Mouse (Mus musculus) neural tube, embryonic 13.5 days (tissue): ENCODE data around the gene Timm8a1. TPM values are rescaled to one million over a fixed set of nuclear protein-coding genes. Genes with fewer than 3 reads are reported as not detected.

ENCODE experiments used
- ATAC-seq: fragments of 200-750 bp; cut with Nextera tagmentation; 2 replicates; pipeline ENCODE4 v1.8.0; 2017; ENCODE audit warnings: low read depth, mild to moderate bottlenecking, moderate TSS enrichment, moderate library complexity
- H3K27ac ChIP-seq: fragments of 300-500 bp; sonication (generic); replicated peaks from 2 replicates; pipeline ENCODE4 v1.5.1; 2015; ENCODE audit warnings: moderate library complexity, mild to moderate bottlenecking, inconsistent platforms
- H3K27me3 ChIP-seq: fragments of 300-500 bp; sonication (generic); 2 replicates; pipeline ENCODE4 v1.6.1; 2015; ENCODE audit warnings: mild to moderate bottlenecking, inconsistent platforms
- H3K36me3 ChIP-seq: fragments of 300-500 bp; sonication (generic); 2 replicates; pipeline ENCODE4 v1.6.1; 2015; ENCODE audit warnings: mild to moderate bottlenecking, inconsistent platforms
- H3K4me1 ChIP-seq: fragments of 300-500 bp; sonication (generic); replicated peaks from 2 replicates; pipeline ENCODE4 v1.6.1; 2015; ENCODE audit warnings: inconsistent platforms
- H3K4me2 ChIP-seq: fragments of 300-500 bp; sonication (generic); 2 replicates; pipeline ENCODE4 v1.6.1; 2015; ENCODE audit warnings: inconsistent platforms, mild to moderate bottlenecking, moderate library complexity
- H3K4me3 ChIP-seq: fragments of 300-500 bp; sonication (generic); 2 replicates; pipeline ENCODE4 v1.5.1; 2015; ENCODE audit warnings: mild to moderate bottlenecking, inconsistent platforms
- H3K9ac ChIP-seq: fragments of 300-500 bp; sonication (generic); 2 replicates; pipeline ENCODE4 v1.6.1; 2015; ENCODE audit warnings: moderate library complexity, mild to moderate bottlenecking, inconsistent platforms
- H3K9me3 ChIP-seq: fragments of 300-500 bp; sonication (generic); 2 replicates; pipeline ENCODE4 v1.6.1; 2016; ENCODE audit warnings: inconsistent platforms
- WGBS: fragments of 180-500 bp; shearing (Covaris S2); methylation state at CpG from one replicate; pipeline ENCODE4 v1.1.7; 2015; 5-methylcytosine and 5-hydroxymethylcytosine counted together
- polyA plus RNA-seq: library from polyadenylated mRNA; unstranded; fragments of >200 nt; fragmentation: Nextera tagmentation; extraction: Ambion mirVana; gene quantifications from 2 replicates; pipeline ENCODE4 v1.2.1, GENCODE M21; 2015

Timm8a1 gene
- polyA plus RNA-seq: 48.6 and 51.6 TPM in 2 replicates

DNA sequence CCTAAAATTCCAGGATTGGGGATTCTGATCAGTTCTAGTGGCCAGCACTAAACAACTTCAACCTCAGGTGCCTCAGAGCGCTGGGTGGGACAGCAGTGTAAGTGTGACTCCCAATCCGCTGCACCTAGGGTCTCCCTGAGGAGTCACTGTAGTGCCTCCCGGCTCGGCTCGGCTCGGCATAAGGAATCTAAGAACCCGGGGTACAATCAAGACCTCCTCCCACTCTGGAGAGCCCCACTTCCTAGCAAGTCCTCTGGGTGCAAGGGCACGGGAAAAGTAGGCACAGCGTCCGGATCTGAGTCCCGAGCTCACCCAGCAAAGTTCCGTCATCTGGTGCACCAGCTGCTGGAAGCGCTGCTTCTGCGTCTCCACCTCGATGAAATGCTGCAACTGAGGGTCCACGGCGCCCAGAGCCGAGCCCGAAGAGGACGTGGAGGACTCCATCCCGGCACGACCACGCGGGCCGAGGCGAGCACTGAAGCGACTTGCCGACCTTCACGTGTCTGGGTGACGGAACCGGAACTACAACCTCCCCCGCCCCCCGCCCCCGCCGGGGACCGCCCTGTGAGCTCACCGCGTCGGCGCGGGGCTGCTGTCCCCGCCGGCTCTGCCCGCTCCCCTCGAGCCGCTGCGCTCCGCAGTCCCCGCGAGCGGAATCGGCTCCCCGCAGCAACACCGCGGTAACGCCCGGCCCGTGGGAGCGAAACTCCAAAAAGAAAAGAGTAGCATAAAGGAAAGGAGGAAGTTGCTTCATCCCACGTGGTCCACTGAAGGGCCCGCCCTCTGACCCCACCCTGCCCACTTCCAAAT is at the start of gene Timm8a1:
Gene Timm8a1, minus strand, starts transcription at position 721 of the 810 bp plus-strand sequence.
- Histone ChIP-seq H3K4me3 (peak within 1 kb of the TSS; percentile 50), H3K4me2 (peak within 1 kb of the TSS; percentile 67), H3K27ac (0 out of 2 replicates have a peak within 1 kb of the TSS, but pooled peaks have one; percentile 54), H3K27me3 (no peaks in the 10 kb centered on the region), H3K9me3 (no peaks in the 10 kb centered on the region), H3K4me1 (no peaks in the 10 kb centered on the region; the same call in 1 of the 2 replicates), H3K9ac (peak within 1 kb of the TSS; percentile 70), H3K36me3 (no peaks in the 10 kb centered on the region)
- ATAC-seq: peak; percentile 92
- WGBS: 20% methylated on average over 43 of the region's 61 CpGs

DNA sequence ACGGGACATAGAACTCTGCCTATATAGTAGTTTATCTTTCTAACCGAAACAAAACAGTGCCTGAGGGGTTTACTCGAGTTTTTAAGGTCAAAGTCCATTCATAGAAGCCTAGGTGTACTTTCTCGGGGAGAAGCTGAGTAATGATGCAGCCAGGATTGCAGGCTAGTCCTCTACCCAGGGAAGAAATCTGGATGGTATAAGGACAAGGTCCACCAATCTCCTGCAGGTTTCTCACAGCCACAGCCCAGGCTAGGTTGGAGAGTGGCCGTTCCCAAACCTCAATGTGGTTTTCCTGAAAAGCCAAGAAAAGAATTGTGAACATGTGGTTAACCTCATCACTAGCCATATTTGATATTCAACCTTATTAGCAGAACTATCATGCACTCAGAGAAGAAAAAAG is 48.2 kb upstream of the Timm8a1 start:
- Histone ChIP-seq H3K27me3 (no peaks in the 10 kb centered on the region), H3K4me3 (no peak overlapping the region), H3K4me2 (no peak overlapping the region), H3K36me3 (peaks cover 11% of the 10 kb centered on the region; the same call in 1 of the 2 replicates), H3K9me3 (no peaks in the 10 kb centered on the region), H3K9ac (no peak overlapping the region), H3K4me1 (peaks cover 11% of the 10 kb centered on the region), H3K27ac (no peak overlapping the region)
- WGBS: 65% methylated on average over 5 of the region's 5 CpGs
- ATAC-seq: no peak

DNA sequence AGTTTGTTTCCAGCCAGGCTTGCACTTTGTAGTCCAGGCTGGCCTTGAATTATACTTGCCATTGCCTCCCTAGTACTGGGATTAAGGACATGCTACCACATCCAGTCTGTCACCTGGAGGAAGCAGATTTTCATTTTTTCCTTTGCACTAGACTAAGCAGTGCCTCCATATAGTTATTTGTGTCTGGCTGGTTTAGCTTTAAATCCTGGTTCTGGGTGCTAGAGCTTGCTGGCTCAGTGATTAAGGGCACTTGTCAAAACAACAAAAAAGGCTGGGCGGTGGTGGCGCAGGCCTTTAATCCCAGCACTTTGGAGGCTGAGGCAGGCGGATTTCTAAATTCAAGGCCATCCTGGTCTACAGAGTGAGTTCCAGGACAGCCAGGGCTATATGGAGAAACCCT is 47.3 kb upstream of the Timm8a1 start:
- no peak overlapping the region for H3K27ac ChIP-seq
- H3K9me3 ChIP-seq: no peaks in the 10 kb centered on the region
- H3K4me3 ChIP-seq: no peak overlapping the region
- H3K4me1 ChIP-seq: peaks cover 16% of the 10 kb centered on the region
- no peaks in the 10 kb centered on the region for H3K27me3 ChIP-seq
- H3K4me2 ChIP-seq: no peak overlapping the region
- ATAC-seq: no peak
- 88% methylated on average over 3 of the region's 3 CpGs for WGBS
- H3K36me3 ChIP-seq: peaks cover 11% of the 10 kb centered on the region; the same call in 1 of the 2 replicates
- no peak overlapping the region for H3K9ac ChIP-seq

DNA sequence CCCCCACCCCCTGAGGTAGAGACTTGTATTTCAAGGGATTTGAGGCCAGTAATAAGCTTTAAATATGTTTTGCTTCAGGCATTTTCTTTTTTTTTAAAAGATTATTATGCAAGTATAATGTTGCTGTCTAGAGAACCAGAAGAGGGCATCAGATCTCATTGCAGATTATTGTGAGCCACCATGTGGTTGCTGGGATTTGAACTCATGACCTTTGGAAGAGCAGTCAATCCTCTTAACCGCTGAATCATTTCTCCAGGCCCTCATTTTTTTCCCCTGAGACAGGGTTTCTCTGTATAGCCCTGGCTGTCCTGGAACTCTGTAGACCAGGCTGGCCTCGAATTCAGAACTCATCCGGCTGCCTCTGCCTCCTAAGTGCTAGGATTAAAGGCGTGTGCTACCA is 46.6 kb upstream of the Timm8a1 start:
- H3K9me3 ChIP-seq: no peaks in the 10 kb centered on the region
- H3K4me3 ChIP-seq: no peak overlapping the region
- H3K36me3 ChIP-seq: peaks cover 11% of the 10 kb centered on the region; the same call in 1 of the 2 replicates
- no peak for ATAC-seq
- no peaks in the 10 kb centered on the region for H3K27me3 ChIP-seq
- H3K9ac ChIP-seq: no peak overlapping the region
- no peak overlapping the region for H3K27ac ChIP-seq
- WGBS: 84% methylated on average over 4 of the region's 4 CpGs
- H3K4me2 ChIP-seq: no peak overlapping the region
- peaks cover 16% of the 10 kb centered on the region for H3K4me1 ChIP-seq

DNA sequence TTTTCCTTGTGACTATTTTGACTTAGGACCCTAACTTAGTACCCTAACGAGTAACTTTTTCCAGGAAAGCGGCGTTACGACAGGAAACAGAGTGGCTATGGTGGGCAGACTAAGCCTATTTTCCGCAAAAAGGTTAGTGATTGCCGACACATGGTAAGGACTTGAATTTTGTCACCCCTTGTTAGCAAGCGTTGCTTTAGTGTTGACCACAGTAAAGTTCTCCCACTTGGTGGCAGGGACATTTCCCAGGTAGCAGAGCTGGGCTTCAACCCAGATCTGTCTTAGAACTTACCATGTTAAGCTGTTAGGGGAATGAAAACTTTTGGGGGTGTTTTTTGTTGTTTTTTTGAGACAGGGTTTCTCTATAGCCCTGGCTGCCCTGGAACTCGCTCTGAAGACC is 44.8 kb upstream of the Timm8a1 start:
- H3K27ac ChIP-seq: no peak overlapping the region
- peak overlapping the region; percentile 51 for H3K4me3 ChIP-seq
- ATAC-seq: no peak
- H3K36me3 ChIP-seq: peaks cover 11% of the 10 kb centered on the region; the same call in 1 of the 2 replicates
- H3K4me1 ChIP-seq: peaks cover 16% of the 10 kb centered on the region
- H3K4me2 ChIP-seq: peak overlapping the region; percentile 63
- peak overlapping the region; percentile 80 for H3K9ac ChIP-seq
- 43% methylated on average over 8 of the region's 8 CpGs for WGBS
- no peaks in the 10 kb centered on the region for H3K27me3 ChIP-seq
- no peaks in the 10 kb centered on the region for H3K9me3 ChIP-seq

DNA sequence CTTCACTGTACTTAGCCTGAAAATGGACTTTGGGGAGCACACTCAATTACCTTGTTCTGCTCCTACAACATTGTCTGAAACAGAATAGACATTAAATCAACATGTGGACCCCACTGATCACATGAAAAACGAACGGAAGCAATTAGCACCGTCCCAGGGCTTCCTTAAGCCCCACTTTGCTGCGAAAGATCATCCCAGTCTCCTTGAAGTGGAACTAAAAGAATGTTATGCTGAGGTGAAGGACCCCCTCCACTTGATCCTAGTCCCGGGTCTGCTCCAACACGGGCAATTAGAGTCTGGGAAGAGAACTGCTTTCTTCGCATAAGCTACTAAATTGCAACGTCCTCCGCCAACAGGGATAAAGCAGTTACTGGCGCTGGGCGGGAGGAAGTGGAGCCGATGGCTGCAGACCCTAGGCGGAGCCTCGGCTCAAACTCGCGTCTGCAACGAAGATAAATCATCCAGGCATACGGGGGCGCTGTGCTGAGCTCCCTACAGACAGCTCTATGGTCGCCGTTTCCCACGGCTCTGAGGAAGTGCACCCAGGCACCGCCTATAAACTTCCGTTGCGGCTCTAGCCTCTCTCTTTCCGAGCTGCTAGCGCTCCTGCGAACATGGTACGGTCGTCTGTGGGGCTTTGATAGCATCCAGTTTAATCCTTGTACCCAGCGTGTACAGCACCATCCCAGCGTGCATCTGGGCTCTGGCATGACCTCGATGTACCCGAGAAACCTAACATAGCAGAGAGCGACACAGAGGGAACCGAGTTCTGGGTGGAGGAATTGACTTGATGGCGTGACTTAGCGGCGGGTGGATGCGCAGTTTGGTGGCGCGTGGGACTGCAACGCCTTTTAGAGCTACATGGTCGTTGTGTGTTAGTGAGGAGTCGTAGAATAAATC is 43.7 kb upstream of the Timm8a1 start, which contains the start of gene Rpl36a:
Gene Rpl36a, plus strand, starts transcription at position 552 of the 900 bp plus-strand sequence.
- peaks cover 16% of the 10 kb centered on the region for H3K4me1 ChIP-seq

DNA sequence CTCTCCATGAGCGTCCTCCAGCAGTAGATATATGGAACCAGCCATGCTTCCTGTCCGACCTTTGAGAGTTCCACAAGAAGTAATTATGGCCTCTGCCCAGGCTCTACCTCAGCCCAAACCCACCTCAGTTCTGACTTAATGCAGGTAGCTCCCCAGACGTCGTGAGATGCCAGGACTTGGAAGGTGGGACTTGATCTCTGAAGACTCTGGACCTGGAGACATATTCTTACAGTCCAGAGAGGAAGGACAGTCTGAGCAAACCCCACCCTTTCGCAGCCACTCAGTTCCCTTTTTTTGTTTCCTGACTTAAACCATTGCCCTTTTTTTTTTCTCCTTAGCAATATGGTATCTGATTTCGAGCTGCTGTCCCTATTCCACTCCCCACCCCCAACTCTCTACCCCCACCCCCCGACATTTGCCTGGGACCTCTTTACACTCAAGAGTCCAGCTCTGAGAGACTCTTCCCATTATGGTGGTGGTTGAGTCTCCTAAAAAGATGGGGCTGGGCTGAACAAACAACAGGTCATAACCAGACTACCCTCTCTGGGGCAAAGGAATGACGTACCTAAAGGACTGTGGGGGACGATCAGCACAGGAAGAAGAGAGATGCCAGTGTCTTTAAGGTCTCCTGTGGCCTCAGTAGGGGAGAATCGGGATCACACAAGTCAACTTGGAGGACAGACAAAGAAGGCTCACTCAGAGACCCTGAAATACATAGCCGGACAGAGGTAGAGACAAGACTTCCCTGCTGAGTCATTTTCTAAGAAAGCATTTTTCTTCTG is 41.4 kb upstream of the Timm8a1 start, which contains the start of gene Btk:
Gene Btk, minus strand, starts transcription at position 683 of the 782 bp plus-strand sequence.
- no peaks in the 10 kb centered on the region for H3K27me3 ChIP-seq
- no peaks in the 10 kb centered on the region for H3K9me3 ChIP-seq
- H3K36me3 ChIP-seq: no peaks in the 10 kb centered on the region
- H3K9ac ChIP-seq: no peak within 1 kb of the TSS
- no peak within 1 kb of the TSS for H3K4me3 ChIP-seq
- 86% methylated on average over 11 of the region's 11 CpGs for WGBS
- H3K4me2 ChIP-seq: no peak within 1 kb of the TSS
- ATAC-seq: no peak
- no peak within 1 kb of the TSS for H3K27ac ChIP-seq
- peaks cover 16% of the 10 kb centered on the region for H3K4me1 ChIP-seq

More for the DNA sequence above, 43.7 kb upstream of the Timm8a1 start, which contains the start of gene Rpl36a:
- peak; percentile 97 for ATAC-seq
- Histone ChIP-seq H3K27ac (peak within 1 kb of the TSS; percentile 89), H3K27me3 (no peaks in the 10 kb centered on the region), H3K4me3 (peak within 1 kb of the TSS; percentile 51), H3K4me2 (peak within 1 kb of the TSS; percentile 63), H3K9ac (peak within 1 kb of the TSS; percentile 80), H3K9me3 (no peaks in the 10 kb centered on the region), H3K36me3 (peaks cover 11% of the 10 kb centered on the region; the same call in 1 of the 2 replicates)
- WGBS: 23% methylated on average over 45 of the region's 45 CpGs

DNA sequence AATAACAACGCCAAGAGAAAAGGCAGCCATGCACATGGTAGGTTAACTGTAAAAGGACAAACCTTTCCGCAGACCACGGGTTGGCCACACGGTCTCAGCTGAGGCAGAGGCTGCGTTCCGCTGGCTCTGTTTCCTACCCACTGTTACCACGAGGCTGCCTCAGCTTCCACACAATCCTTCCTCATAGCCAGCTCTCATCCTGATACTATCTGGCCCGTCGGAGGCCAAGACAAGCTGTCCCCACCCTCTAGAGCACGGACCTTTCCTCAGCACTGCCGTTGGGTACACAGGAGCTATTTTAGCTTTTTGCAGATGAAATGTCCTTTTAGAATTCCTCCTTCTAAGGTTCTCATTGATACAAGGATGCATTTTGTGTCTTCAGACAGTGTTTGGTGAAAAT is 40.6 kb upstream of the Timm8a1 start:
- no peak overlapping the region for H3K27ac ChIP-seq
- H3K4me1 ChIP-seq: peaks cover 16% of the 10 kb centered on the region
- H3K4me3 ChIP-seq: no peak overlapping the region
- no peaks in the 10 kb centered on the region for H3K36me3 ChIP-seq
- ATAC-seq: no peak
- H3K9me3 ChIP-seq: no peaks in the 10 kb centered on the region
- no peak overlapping the region for H3K9ac ChIP-seq
- H3K4me2 ChIP-seq: no peak overlapping the region
- no peaks in the 10 kb centered on the region for H3K27me3 ChIP-seq
- WGBS: 88% methylated on average over 11 of the region's 11 CpGs

DNA sequence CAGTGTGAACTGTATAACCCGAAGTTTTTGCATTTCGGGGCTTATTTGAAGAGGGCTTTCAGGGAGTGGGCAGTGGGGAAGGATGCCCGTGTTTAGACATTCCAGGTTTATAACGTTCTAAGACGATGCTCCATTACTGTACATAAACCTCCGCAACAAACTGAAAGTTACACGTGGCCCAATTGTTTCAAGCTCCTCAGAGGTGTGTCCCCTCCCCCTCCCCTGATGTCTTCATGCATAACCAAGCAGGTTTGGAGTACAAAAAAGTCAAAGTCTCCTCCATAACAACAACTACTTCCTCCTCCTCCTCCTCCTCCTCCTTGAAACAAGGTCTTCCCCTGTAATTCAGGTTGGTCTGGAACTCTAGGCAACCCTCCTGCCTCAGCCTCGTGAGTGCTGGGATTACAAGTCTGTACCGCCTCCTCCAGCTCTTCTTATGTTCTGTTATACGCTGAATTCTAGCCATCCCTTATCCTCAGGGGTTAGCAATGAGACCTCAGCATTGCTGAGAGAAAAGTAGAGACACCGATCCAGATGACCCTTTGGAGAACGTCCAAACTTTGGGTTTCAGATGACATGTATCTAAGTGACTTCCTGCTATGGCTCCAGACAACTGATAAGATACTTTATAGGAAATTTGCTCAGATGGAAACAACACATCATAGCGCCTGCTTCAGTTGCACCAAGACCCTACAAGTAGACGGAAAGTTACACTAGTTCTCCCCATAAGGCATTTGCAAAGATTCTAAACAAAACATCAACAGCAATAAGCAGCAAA is 39.1 kb upstream of the Timm8a1 start:
- WGBS: 84% methylated on average over 14 of the region's 14 CpGs
- no peaks in the 10 kb centered on the region for H3K9me3 ChIP-seq
- no peak overlapping the region for H3K27ac ChIP-seq
- H3K36me3 ChIP-seq: no peaks in the 10 kb centered on the region
- H3K4me2 ChIP-seq: no peak overlapping the region
- peaks cover 7% of the 10 kb centered on the region; the same call in 1 of the 2 replicates for H3K4me1 ChIP-seq
- ATAC-seq: no peak
- H3K4me3 ChIP-seq: no peak overlapping the region
- H3K27me3 ChIP-seq: no peaks in the 10 kb centered on the region
- no peak overlapping the region for H3K9ac ChIP-seq

DNA sequence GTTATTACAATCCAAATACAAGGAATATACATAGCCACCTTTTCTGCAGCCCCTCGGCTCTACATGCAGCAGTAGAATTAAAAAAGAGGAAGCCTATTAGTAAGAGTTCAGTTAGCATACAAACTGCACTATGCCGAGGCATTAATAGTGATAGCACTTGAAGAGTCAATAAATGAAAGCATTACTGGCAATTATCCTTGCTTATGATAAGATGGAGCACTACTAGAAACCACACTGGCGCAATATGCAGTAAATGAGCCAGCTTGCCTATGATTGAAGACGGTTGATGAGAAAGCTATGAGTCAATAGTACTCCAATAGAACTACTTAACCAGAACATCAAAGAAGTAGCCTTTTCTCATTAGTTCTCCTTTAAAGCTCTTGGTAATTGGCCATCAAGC is 36.2 kb upstream of the Timm8a1 start:
- no peak for ATAC-seq
- H3K36me3 ChIP-seq: no peaks in the 10 kb centered on the region
- H3K9ac ChIP-seq: no peak overlapping the region
- H3K4me3 ChIP-seq: no peak overlapping the region
- no peak overlapping the region for H3K27ac ChIP-seq
- H3K4me1 ChIP-seq: no peaks in the 10 kb centered on the region
- no peaks in the 10 kb centered on the region; the same call in 1 of the 2 replicates for H3K27me3 ChIP-seq
- H3K4me2 ChIP-seq: no peak overlapping the region
- WGBS: 82% methylated on average over 4 of the region's 4 CpGs
- no peaks in the 10 kb centered on the region for H3K9me3 ChIP-seq
